Mouse (Mus musculus) small intestine, adult 2 months (tissue): ENCODE data around the gene Cped1. TPM values are rescaled to one million over a fixed set of nuclear protein-coding genes. Genes with fewer than 3 reads are reported as not detected.
"Not testable (repeated sequence)": the region's sequence is repeated elsewhere in the genome, so short reads cannot be mapped to it uniquely, and the experiment has no call there.

Experiments
- H3K27ac ChIP-seq: fragments of 200-500 bp; 2 replicates; pipeline ENCODE4 v1.5.1; 2012; ENCODE audit warnings: low read depth, low read length, control low read depth, inconsistent platforms; ENCODE audit not compliant: insufficient read depth
- H3K27me3 ChIP-seq: fragments of 200-500 bp; 2 replicates; pipeline ENCODE4 v1.6.1; 2012; ENCODE audit warnings: mild to moderate bottlenecking, moderate library complexity, low read length, inconsistent platforms; ENCODE audit not compliant: control insufficient read depth, insufficient read depth
- H3K36me3 ChIP-seq: fragments of 200-500 bp; 2 replicates; pipeline ENCODE4 v1.6.1; 2012; ENCODE audit warnings: mild to moderate bottlenecking, low read length, control low read depth, inconsistent platforms; ENCODE audit not compliant: control insufficient read depth, insufficient read depth
- H3K4me1 ChIP-seq: fragments of 200-500 bp; 2 replicates; pipeline ENCODE4 v1.6.1; 2012; ENCODE audit warnings: low read length, inconsistent platforms, mixed read lengths; ENCODE audit not compliant: control insufficient read depth, insufficient read depth, insufficient read length
- H3K4me3 ChIP-seq: fragments of 200-500 bp; 2 replicates; pipeline ENCODE4 v1.5.1; 2012; ENCODE audit warnings: low read depth, mild to moderate bottlenecking, control low read depth, inconsistent platforms, low read length, moderate library complexity
- CTCF ChIP-seq: fragments of 200-500 bp; IDR thresholded peaks from 2 replicates; pipeline ENCODE4 v1.5.1; 2012; ENCODE audit warnings: low read depth, mild to moderate bottlenecking, control low read depth, inconsistent platforms, low read length, moderate library complexity, mixed read lengths; ENCODE audit not compliant: insufficient replicate concordance, insufficient read length; ENCODE audit errors: extremely low read depth
- POLR2A ChIP-seq: fragments of 200-500 bp; IDR thresholded peaks from 2 replicates; pipeline ENCODE4 v1.6.1; 2012; ENCODE audit warnings: low read depth, mild to moderate bottlenecking, control low read depth, inconsistent platforms, low read length, moderate library complexity
- WGBS: fragments of 180-500 bp; shearing (Covaris S2); methylation state at CpG from one replicate; pipeline ENCODE4 v1.1.7; 2018; 5-methylcytosine and 5-hydroxymethylcytosine counted together
- polyA plus RNA-seq: library from polyadenylated mRNA; depleted of rRNA; stranded (reverse); fragments of >200 nt; gene quantifications from 2 replicates; pipeline ENCODE4 v1.2.3, GENCODE M21; 2012

The Cped1 gene
- polyA plus RNA-seq, 1 experiment, result 4.6 TPM

DNA sequence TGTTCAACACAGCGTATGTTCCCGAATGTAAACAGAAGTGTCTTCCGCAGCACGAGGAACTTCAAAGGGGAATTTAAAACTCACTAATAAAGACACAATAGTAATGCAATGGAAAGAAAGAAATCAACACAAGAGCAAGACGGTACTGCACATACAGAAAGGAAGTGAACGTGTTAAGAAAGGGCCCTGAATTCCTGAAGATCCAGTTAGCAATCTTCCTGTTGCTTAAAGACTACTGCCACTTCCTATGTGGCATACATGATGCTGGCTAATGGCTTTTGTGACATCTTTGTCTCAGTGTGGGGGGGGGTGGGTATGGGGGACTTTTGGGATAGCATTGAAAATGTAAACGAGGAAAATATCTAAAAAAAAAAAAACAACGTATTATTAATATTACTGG, 50.7 kb downstream of the Cped1 start:
- H3K36me3 ChIP-seq, result no peaks in the 10 kb centered on the region
- H3K4me3 ChIP-seq, result no peak overlapping the region
- 0 out of 2 replicates have a peak, but pooled peaks cover 2% of the 10 kb centered on the region for H3K4me1 ChIP-seq
- WGBS, result 86% methylated on average over 8 of the region's 8 CpGs
- TF ChIP-seq CTCF, result no peak
- TF ChIP-seq POLR2A, result no peak
- H3K27ac ChIP-seq, result no peak overlapping the region
- no peaks in the 10 kb centered on the region for H3K27me3 ChIP-seq

DNA sequence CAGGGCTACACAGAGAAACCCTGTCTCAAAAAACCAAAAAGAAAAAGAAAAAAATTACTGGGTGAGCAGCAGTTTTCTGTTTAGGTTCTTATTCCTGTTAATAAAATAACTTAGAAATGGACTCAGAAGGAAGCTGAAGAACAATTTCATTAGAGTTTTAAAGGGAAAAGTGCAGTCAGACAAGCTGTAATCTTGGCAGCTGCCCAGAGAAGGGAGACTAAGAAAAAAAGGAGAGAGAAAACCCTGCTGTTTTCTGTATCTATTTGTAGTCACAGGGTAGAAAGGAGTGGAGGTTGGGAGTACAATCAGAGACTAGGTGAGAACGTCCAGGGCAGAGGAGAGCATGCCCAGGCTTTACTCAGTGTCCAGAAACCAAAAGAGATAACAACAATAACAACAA, 51.2 kb downstream of the Cped1 start:
- no peaks in the 10 kb centered on the region for H3K27me3 ChIP-seq
- H3K4me1 ChIP-seq, result 0 out of 2 replicates have a peak, but pooled peaks cover 2% of the 10 kb centered on the region
- 69% methylated on average over 1 of the region's 1 CpGs for WGBS
- no peaks in the 10 kb centered on the region for H3K36me3 ChIP-seq
- no peak overlapping the region for H3K27ac ChIP-seq
- TF ChIP-seq POLR2A, result no peak
- no peak for TF ChIP-seq CTCF
- no peak overlapping the region for H3K4me3 ChIP-seq

DNA sequence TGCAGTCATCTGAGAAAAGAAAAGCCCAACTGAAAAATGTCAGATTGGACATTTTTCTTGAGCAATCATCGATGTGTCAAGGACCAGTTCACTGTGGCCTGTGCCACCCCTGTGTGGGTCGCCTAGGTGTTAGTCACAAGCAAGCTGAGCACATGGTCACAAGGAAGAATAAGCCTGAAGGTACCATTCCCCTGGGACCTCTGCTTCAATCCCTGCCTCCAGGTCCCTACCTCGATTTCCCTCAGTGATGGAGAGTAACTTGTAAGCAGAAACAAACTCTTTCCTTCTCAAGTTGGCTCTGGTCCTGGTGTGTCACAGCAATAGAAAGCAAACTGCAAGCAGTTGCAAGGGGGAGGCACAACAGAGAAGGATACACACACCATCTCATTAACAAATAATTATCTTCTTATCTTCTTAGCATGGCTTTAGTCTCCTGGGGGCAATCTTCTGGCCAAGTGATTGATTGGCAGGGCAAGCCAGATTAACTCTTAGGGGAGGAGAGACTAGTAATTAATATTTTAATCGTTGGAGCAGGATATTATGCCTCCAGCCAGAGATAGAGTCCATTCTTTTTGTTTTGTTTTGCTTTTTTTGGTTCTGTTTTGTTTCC, 51.8 kb downstream of the Cped1 start:
- 53% methylated on average over 4 of the region's 4 CpGs for WGBS
- H3K4me3 ChIP-seq, result no peak overlapping the region
- no peaks in the 10 kb centered on the region for H3K27me3 ChIP-seq
- 0 out of 2 replicates have a peak, but pooled peaks cover 2% of the 10 kb centered on the region for H3K4me1 ChIP-seq
- no peak overlapping the region for H3K27ac ChIP-seq
- TF ChIP-seq CTCF (no peak), POLR2A (no peak)
- H3K36me3 ChIP-seq, result no peaks in the 10 kb centered on the region

GRCm38 (mm10) chr6:22039666-22040065, 54.0 kb downstream of the Cped1 start:
- not testable (repeated sequence) for H3K36me3 ChIP-seq, H3K4me3 ChIP-seq, H3K27me3 ChIP-seq, H3K27ac ChIP-seq, H3K4me1 ChIP-seq
- 74% methylated on average over 7 of the region's 7 CpGs for WGBS

DNA sequence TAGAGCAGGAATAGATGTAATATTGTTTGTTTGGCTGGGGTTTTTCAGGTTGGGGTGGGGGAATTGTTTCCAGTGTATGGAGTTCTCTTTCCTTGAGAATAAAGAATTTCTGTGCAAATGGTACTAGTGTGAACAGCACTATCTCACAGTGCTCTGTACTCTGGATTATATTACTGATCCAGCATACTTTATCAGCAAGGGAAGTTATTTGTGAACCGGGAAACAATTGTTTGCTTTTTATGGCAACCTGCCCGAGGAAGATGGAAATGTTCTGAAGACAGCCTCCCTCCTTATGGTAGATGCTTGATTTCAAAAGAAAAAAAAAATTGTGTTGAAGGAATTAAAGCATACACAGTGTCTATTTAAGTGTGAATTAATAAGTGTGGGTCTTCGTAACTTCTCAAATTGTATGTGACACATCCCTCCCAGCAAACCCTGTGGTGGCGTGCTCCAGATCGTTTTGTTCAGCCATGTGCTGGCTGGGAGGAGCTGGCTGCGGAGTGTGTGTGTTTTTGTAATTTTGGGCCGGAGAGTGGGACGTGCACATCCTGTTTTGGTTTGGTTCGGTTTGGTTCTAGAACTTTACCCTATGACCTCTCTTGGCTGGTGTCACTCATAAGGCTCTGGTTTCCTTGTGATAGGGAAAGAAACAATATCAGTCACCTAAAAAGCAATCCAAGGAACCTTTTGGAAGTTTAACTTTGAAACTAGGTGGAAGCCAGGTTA, 59.3 kb downstream of the Cped1 start:
- 56% methylated on average over 9 of the region's 9 CpGs for WGBS
- Histone ChIP-seq H3K27me3 (no peaks in the 10 kb centered on the region), H3K36me3 (no peaks in the 10 kb centered on the region), H3K4me1 (no peaks in the 10 kb centered on the region), H3K4me3 (no peak overlapping the region), H3K27ac (no peak overlapping the region)
- no peak for TF ChIP-seq POLR2A

GRCm38 (mm10) chr6:22047101-22047500, 61.4 kb downstream of the Cped1 start:
- H3K4me3 ChIP-seq, result no peak overlapping the region
- H3K27ac ChIP-seq, result no peak overlapping the region
- no peaks in the 10 kb centered on the region for H3K27me3 ChIP-seq
- no peaks in the 10 kb centered on the region for H3K36me3 ChIP-seq
- H3K4me1 ChIP-seq, result no peaks in the 10 kb centered on the region
- 80% methylated on average over 2 of the region's 2 CpGs for WGBS
- TF ChIP-seq POLR2A (no peak), CTCF (no peak)

- peak overlapping the region; percentile 51; the same call in 1 of the 2 replicates for H3K27ac ChIP-seq
- TF ChIP-seq CTCF (no peak), POLR2A (no peak)
- no peaks in the 10 kb centered on the region for H3K36me3 ChIP-seq
- H3K4me1 ChIP-seq, result no peaks in the 10 kb centered on the region
- no peaks in the 10 kb centered on the region for H3K27me3 ChIP-seq
- WGBS, result 78% methylated on average over 5 of the region's 5 CpGs
- H3K4me3 ChIP-seq, result no peak overlapping the region
Observed at GRCm38 (mm10) chr6:22049093-22049492, 63.4 kb downstream of the Cped1 start.

- Histone ChIP-seq H3K27me3 (no peaks in the 10 kb centered on the region), H3K36me3 (no peaks in the 10 kb centered on the region), H3K27ac (no peak overlapping the region), H3K4me3 (no peak overlapping the region), H3K4me1 (no peaks in the 10 kb centered on the region)
- TF ChIP-seq POLR2A, result no peak
- 82% methylated on average over 3 of the region's 3 CpGs for WGBS
Observed at GRCm38 (mm10) chr6:22051526-22051925, 65.8 kb downstream of the Cped1 start.
